Mouse (Mus musculus) brain, embryonic 14.5 days (tissue): Measurements from ENCODE around the gene Olfr988.
"Not testable (repeated sequence)": the region's sequence is repeated elsewhere in the genome, so short reads cannot be mapped to it uniquely, and the experiment has no call there.

Experiments used
- CTCF ChIP-seq: fragments of 200-500 bp; IDR thresholded peaks from 2 replicates; pipeline ENCODE4 v1.5.1; 2012; ENCODE audit warnings: inconsistent platforms, mild to moderate bottlenecking, moderate library complexity, borderline replicate concordance; ENCODE audit not compliant: insufficient read depth, insufficient read length; ENCODE audit errors: extremely low read depth
- POLR2A ChIP-seq: fragments of 200-500 bp; IDR thresholded peaks from 2 replicates; pipeline ENCODE4 v1.6.1; 2012; ENCODE audit warnings: mild to moderate bottlenecking, inconsistent platforms, borderline replicate concordance; ENCODE audit not compliant: poor library complexity, insufficient read depth, insufficient read length, severe bottlenecking; ENCODE audit errors: extremely low read depth

DNA sequence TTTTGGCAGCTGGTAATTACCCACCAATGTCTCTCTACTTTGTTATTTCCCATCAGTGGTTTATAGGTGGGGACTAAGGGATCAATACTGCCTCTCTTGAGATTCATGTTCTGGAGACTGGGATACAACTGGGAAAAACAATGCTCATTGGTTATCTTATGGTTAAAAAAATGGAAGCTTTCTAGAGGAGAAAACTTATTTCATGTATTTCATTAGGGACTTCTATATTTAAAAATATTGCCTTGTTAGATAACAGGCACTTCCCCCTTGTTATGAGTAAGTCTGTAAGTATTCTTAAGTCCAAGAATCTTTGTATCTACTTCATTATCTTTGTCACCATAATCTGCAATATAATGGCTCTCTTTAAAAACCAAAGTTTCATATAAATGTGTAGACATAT lies at the start of gene Olfr988:
- not testable (repeated sequence) for TF ChIP-seq CTCF, POLR2A
